In genomic region chr2:61635099-61635498, GRCm38 (mm10) we compare ENCODE assay signal across 25 mouse cellular contexts. TPM values are rescaled to one million over a fixed set of nuclear protein-coding genes. Genes with fewer than 3 reads are reported as not detected.
A peak's percentile ranks its signal among the peaks of the same experiment; 100 is the strongest.
DNase-seq lines count a peak whose midpoint lies in the region; ATAC-seq and TF ChIP-seq lines count a peak whose summit lies in the region.
"Had no signal": no experiment of that assay in that cellular context is flagged by ENCODE, and none has a peak within 500 bp of the region (broad histone marks: within the 10 kb centered on the region; RNA-seq: fewer than 3 reads in every experiment).

No protein-coding gene starts in this region.

- H3K27ac ChIP-seq in CH12.LX (ENCODE audit: insufficient read depth, low read depth): no peak overlapping the region

- H3K27me3 ChIP-seq in CH12.LX (replicated peaks): no peaks in the 10 kb centered on the region
- H3K27me3 ChIP-seq: Patski had no signal

- peak; percentile 29 for DNase-seq in CD4-positive helper T cell, adult 2 months (ENCODE audit: low read depth, low spot score)
- DNase-seq in CH12.LX (ENCODE audit: extremely low read depth) (peak; percentile 21), MN1 (ENCODE audit: low spot score) (no peak)
- no peak for DNase-seq in cerebellum, adult 9-11 months
- no peak for DNase-seq in thymus, postnatal 0 days (ENCODE audit: low spot score)
- no peak for DNase-seq in c-Kit-positive CD71-positive TER-119-positive erythroid progenitor cells, embryonic 14.5 days (ENCODE audit: low spot score)
- DNase-seq: adrenal gland, adult 2 months; adrenal gland, adult 8-10 months; adrenal gland, postnatal 10 days; adrenal gland, postnatal 14 days; adrenal gland, postnatal 25 days; adrenal gland, postnatal 36 days; B cell, adult 2 months; cerebellum, adult 11 months; cerebellum, adult 11-12 months; cerebellum, adult 18-20 months; cerebellum, adult 2 months; cerebellum, adult 8-10 months; cerebellum, adult 9-10 months; cerebellum, postnatal 10 days had no signal

- peaks cover 9% of the 10 kb centered on the region for H3K79me2 ChIP-seq in CH12.LX (replicated peaks; ENCODE audit: control insufficient read depth, extremely low read depth, insufficient read depth, poor library complexity, severe bottlenecking)

- no peaks in the 10 kb centered on the region for H3K9me3 ChIP-seq in CH12.LX (replicated peaks; ENCODE audit: low read length)
- H3K9me3 ChIP-seq: G1E had no signal

- H3K36me3 ChIP-seq in CH12.LX (replicated peaks in 1 of 2; ENCODE audit: control insufficient read depth in 1 of 2, insufficient read depth in 1 of 2, low read length in 1 of 2): peaks cover 29 to 75% of the 10 kb centered on the region in 2 experiments

- peaks cover 0 to 29% of the 10 kb centered on the region in 2 experiments; a peak in 1 of 4 replicates for H3K4me1 ChIP-seq in CH12.LX (ENCODE audit: control insufficient read depth in 1 of 2, insufficient read depth in 2 of 2)

- no peak for TF ChIP-seq CTCF in CH12.LX (conservative IDR thresholded peaks at IDR 0.05 in 1 of 2, IDR thresholded peaks at IDR 0.05 in 1 of 2; ENCODE audit: low read depth in 2 of 2, low read length in 2 of 2)

- in situ Hi-C loops in CH12.LX (cut with MboI; ENCODE audit: low pct_ligation_motif_present, low pct_unique_long_range_greater_than_20kb, low sequenced_read_pairs): no loop called here

- H3K9ac ChIP-seq in CH12.LX (ENCODE audit: insufficient read depth, low read depth): no peak overlapping the region

- 0 out of 2 replicates have a peak, but pooled peaks have one; percentile 20 for TF ChIP-seq EP300 in CH12.LX (IDR thresholded peaks at IDR 0.05; ENCODE audit: low read length)

- dilution Hi-C loops in CH12.LX (cut with MboI; ENCODE audit: extremely low pct_ligation_motif_present, extremely low pct_unique_long_range_greater_than_20kb, low sequenced_read_pairs): no loop called here

- no peak for TF ChIP-seq RAD21 in CH12.LX (IDR thresholded peaks at IDR 0.05; ENCODE audit: low read depth, low read length)

- TF ChIP-seq POLR2A in CH12.LX (IDR thresholded peaks at IDR 0.05; ENCODE audit: low read depth, low read length): no peak

- H3K4me3 ChIP-seq in CH12.LX (replicated peaks in 1 of 3; ENCODE audit: low read depth in 2 of 3, low read length in 2 of 3, poor library complexity in 1 of 3): no peak overlapping the region

- H3K4me2 ChIP-seq in CH12.LX (ENCODE audit: insufficient read depth, low read depth, poor library complexity, severe bottlenecking): no peak overlapping the region

- ATAC-seq in CD4-positive, CD25-positive, alpha-beta regulatory T cell, adult 4 months: peak; percentile 48
- ATAC-seq in inflammation-experienced regulatory T-cells, adult 6 months: peak; percentile 36
- ATAC-seq: activated CD4-positive, CD25-positive, alpha-beta regulatory T cell, adult 4 months; Patski had no signal

TF ChIP-seq in CH12.LX, 34 proteins besides CTCF, POLR2A, EP300 and RAD21:
- TF ChIP-seq SMC3 (IDR thresholded peaks at IDR 0.05; ENCODE audit: low read depth, low read length) (no peak), USF1 (IDR thresholded peaks at IDR 0.05; ENCODE audit: low read depth, low read length) (no peak), ZC3H11A (IDR thresholded peaks at IDR 0.05; ENCODE audit: low read depth, low read length) (no peak), BHLHE40 (IDR thresholded peaks at IDR 0.05; ENCODE audit: low read depth, low read length) (no peak), JUN (IDR thresholded peaks at IDR 0.05; ENCODE audit: insufficient read depth, low read depth, low read length) (peak; percentile 64; the same call in 1 of the 2 replicates), PAX5 (IDR thresholded peaks at IDR 0.05; ENCODE audit: low read length) (no peak), TBP (conservative IDR thresholded peaks at IDR 0.05; ENCODE audit: low read depth, low read length) (no peak), MEF2A (IDR thresholded peaks at IDR 0.05; ENCODE audit: borderline replicate concordance, low read depth, low read length) (no peak), POLR2AphosphoS2 (IDR thresholded peaks at IDR 0.05; ENCODE audit: low read depth, low read length) (no peak), KAT2A (IDR thresholded peaks at IDR 0.05; ENCODE audit: insufficient replicate concordance, low read length) (no peak), CHD1 (IDR thresholded peaks at IDR 0.05; ENCODE audit: low read depth, low read length) (no peak), ETS1 (conservative IDR thresholded peaks at IDR 0.05; ENCODE audit: low read depth, low read length) (no peak), JUND (conservative IDR thresholded peaks at IDR 0.05; ENCODE audit: low read depth, low read length) (peak; percentile 70)

RNA-seq across cellular contexts. Expression of gene Tank, which starts 56.7 kb away (rescaled TPM):
- 100 to 1,000 TPM; 244 to 260 TPM for polyA plus RNA-seq in CD4-positive, CD25-positive, alpha-beta regulatory T cell, adult 4 months (2017; shearing (Covaris generic))
- total RNA-seq in CH12.LX (2012; rRNA removed) (42.3 and 45.7 TPM in 2 replicates), CH12.LX (2014; rRNA removed) (152 and 180 TPM in 2 replicates)
- polyA plus RNA-seq in CH12.LX (2012; ENCODE audit: insufficient read length, low read depth): 66.4 and 68.7 TPM in 2 replicates
- 100 to 1,000 TPM; 245 to 330 (median 251) TPM for polyA plus RNA-seq in inflammation-experienced regulatory T-cells, adult 6 months (2017; shearing (Covaris generic))
- polyA plus RNA-seq in thymus, postnatal 0 days (2015; fragmentation: Nextera tagmentation; extraction: Ambion mirVana): 48.1 and 49.4 TPM in 2 replicates

Comparison
In these comparisons a context has a peak if more than half of its experiments do, and no peak if none do; other contexts are left out.
1. DNase-seq: peak in CD4-positive helper T cell, adult 2 months (single experiment) and CH12.LX (single experiment); none in cerebellum, adult 9-11 months (single experiment), thymus, postnatal 0 days (single experiment), c-Kit-positive CD71-positive TER-119-positive erythroid progenitor cells, embryonic 14.5 days (single experiment) and MN1 (single experiment).